Mouse (Mus musculus) urinary bladder, postnatal 14 days (tissue): Measurements from ENCODE around the gene Tent4b.
"Not testable (repeated sequence)": the region's sequence is repeated elsewhere in the genome, so short reads cannot be mapped to it uniquely, and the experiment has no call there.

Experiments
- DNase-seq: peaks from one replicate; pipeline ENCODE4 v3.0.0; 2021; ENCODE audit warnings: low spot score

The Tent4b gene

DNA sequence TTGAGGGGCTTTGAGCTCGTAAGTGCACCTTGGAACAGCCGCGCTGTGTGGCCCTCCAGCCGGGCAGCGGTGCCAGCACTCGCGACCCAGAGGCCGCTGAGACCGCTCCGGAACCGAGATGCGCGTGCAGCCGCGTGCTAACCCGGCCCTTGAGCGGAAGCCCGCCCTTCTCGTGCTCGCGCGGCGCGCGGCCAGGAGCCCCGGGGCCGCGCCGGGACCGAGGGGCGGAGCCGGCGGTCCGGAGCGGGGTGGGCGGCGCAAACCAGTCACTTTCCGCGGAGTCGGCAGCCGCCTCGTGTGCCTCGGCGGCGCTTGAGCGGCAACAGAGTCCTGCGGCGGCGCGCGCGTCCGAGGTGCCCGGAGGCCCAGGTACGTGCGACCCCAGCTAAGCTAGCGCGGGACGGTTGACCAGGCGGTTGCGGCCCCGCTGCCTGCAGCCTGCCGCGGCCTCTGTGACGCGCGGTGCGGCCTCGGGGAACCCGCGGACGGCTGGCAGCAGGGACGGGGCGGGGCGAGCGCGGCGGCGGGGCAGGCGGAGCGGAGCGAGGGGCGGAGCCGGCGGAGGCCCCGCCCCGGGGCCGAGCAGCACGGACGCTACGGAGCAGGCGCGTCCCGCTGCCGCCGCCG is at the start of gene Tent4b:
Gene Tent4b, plus strand, starts transcription at position 269 of the 627 bp plus-strand sequence.
- DNase-seq, result peak; percentile 93

DNA sequence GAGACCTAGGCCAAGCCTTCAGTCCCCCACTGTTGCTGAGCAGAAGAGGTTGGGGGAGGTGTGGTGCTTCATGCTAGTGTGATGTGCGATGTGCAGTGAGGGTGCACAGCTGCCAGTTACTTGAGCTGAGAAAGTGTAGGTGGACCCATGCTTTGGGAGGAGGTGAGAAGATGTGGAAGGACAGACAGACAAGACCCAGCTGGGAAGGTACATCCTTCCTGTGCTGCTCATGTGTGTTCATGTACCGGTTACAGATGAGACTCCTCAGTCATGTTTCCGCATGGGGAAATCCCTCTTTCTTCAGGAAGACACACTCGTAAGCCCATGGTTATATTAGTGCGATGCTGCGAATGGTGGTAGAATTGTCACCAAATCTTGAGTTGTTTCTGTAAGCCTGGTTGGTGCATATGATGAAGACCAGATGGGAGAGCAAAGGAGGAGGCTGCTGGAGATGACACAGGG is 48.1 kb upstream of the Tent4b start:
- DNase-seq, result no peak

DNA sequence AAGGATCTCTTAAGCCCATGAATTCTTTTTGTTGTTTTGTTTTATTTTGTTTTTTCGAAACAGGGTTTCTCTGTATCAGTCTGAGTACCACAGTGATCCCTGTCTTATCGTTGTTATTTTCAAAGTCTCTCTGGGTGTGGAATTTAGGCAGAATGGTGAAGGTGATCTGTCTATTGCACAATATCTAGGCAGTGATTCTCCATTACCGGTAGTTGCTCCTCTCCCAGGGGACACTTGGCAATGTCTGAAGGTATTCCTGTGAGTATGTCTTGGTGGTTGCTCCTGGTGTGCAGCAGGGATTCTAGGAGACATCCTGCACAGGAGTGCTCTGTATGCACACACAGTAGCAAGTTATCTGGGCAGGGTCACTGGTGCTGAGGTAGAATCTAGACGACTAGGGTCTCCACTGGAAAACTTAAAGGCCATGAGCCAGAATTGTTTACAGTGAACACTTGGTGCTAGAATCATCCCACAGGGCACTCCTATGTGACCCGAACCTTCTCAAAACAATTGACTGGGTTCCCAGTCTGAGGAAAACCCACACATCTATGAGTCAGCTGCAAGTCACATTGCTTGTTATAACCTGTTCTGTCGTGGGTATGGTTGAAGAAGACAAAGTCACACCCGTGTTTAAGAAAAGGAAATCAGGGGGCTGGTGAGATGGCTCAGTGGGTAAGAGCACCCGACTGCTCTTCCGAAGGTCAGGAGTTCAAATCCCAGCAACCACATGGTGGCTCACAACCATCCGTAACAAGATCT is 38.6 kb upstream of the Tent4b start:
- DNase-seq, result no peak

DNA sequence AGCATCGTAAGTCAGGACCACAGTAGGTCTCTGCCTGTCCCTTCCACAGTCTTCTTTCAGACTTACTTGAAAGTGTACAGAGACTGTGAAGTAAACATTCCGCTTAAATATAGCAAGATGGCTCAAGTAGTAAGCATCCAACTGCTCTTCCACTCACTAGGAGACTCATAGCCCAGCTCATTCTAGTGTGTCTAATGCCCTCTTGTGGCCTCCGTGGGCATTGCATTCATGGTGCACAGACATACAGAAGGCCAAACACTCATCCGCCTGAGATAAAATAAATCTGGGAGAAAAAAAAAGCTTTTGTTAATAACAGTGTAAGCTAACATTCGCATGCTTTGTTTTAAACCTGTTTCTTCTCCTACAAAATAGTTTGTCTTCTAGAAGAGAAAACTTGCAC is 37.6 kb upstream of the Tent4b start:
- DNase-seq, result peak; percentile 72

DNA sequence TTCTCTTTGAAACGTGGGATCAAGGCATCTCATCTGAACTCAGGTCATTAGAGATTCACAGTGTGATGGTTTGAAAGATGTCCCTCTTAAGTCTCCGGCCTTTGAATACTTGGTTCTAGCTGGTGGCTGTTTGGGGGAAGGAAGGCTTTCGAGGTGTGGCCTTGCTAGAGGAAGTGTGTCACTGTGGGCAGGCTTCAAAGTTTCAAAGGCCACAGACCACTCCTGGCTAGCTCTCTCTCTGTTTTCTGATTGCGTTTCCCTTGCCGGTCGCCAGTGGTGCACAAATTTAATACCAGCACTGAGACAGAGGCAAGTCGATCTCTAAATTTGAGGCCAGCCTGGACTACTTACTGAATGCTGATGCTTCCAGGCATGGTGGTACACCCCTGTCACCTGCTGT is 23.7 kb upstream of the Tent4b start:
- no peak for DNase-seq

GRCm38 (mm10) chr8:88177291-88177690 is 21.7 kb upstream of the Tent4b start:
- no peak for DNase-seq

DNA sequence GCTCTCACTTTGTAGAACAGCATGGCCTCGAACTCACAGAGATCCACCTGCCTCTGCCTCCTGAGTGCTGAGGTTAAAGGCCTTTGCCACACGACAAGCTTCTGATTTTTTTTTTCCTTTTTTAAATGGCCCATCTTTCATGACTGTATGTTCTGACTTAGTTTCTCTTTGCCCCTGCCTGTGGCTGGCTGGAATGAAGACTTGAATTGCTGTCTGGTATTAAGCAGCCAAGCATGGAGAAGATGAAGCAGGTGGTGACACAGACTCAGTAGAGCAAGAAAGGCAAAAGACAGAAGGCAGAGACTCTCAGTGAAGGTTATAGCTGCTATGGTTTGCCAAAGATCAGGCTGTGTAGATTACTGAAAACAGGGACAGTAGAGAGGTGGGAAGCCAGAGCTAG is 15.9 kb upstream of the Tent4b start:
- DNase-seq, result no peak

GRCm38 (mm10) chr8:88184914-88185313 is 14.1 kb upstream of the Tent4b start:
- no peak for DNase-seq

DNA sequence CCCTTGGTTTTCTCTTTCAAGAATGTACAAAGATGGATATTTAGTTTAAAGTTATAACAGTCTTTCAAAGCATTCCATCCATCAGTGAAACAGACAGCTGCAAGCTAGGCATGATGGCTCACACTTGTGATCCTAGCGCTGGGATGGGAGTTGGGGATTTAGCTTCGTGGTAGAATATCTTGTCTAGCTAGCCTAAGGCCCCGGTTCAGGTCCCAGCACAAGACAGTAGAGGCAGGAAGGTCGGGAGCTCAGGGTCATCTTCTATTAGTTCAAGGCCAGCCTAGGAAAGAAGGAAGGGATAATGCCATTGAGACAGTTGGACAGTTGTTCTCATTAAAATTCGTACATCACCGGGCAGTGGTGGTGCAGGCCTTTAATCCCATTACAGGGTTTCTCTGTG is 13.3 kb upstream of the Tent4b start:
- no peak for DNase-seq

DNA sequence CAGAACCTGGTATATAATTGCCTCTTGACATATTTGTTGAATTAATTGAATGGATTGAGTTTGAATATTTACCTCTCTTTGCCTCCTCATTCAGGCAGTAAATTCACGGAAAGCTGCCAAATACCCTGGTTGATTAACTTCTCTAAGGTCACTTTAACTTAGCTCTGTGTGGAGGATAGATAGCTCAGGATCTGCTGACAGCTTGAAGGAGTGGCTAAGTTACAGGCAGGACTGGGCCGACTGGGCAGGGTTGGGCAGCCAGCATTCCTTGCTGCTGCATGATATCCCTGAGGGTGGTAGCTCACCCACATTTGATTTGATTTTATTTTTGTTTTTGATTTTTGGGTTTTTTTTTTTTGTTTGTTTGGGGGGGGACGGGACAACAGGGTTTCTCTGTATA is 1.7 kb upstream of the Tent4b start:
- DNase-seq, result no peak

- peak; percentile 22 for DNase-seq
Measured at GRCm38 (mm10) chr8:88198551-88198944, 465 bp upstream of the Tent4b start.

GRCm38 (mm10) chr8:88199700-88200601 is 938 bp downstream of the Tent4b start:
- peak; percentile 34 for DNase-seq

GRCm38 (mm10) chr8:88200724-88201495 is 1.9 kb downstream of the Tent4b start:
- peak; percentile 10 for DNase-seq

DNA sequence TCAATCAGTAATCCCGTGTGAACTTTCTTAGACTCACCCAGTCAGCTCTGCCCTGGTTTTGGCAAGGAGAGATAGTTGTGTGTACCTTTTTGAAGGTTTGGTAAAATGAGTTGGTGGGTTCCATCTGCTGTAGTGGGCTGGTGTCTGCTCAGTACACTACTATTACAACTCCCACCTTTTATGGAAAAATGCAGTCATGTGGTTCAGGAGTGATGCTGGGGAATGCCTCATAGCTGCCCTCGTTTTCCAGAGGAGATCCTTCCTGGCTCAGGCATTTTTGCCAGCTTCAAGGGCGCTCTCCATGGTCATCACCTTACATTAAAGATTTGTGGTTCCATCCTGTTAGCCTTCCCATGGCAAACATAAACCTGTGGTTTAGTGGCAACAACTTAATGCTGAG is 2.6 kb downstream of the Tent4b start:
- no peak for DNase-seq

GRCm38 (mm10) chr8:88206016-88206415 is 7.0 kb downstream of the Tent4b start:
- DNase-seq, result no peak

DNA sequence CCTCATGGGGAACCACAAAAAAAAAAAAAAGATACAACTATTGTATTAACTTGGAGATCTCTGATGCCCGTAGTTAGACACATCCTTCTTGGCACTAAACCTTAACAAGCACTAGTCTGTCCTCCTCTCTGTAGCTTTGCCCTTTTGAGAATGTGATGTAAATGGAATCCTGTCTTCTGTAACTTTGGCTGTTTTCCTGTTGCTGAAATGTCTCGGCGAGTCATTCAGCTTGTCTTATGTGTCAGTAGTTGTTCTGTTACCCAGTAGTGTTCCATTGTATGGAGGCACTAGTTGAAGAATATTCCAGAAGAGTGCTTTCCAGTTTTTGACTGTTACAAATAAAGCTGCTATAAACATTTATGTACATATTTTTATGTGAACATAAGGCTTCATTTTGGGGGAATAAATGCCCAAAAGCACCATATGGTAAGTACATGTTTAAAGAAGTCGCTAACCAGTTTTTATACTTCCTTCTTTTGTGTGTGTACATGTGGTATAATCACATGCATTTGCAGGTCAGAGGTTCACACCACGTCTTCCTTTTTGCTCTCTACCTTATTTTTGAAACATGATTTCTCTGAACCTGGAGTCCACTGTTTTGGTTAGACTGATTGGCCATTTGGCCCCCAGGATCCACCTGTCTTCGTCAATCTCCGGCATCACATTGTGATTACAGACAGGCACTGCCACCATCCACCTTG is 8.3 kb downstream of the Tent4b start:
- DNase-seq, result no peak

DNA sequence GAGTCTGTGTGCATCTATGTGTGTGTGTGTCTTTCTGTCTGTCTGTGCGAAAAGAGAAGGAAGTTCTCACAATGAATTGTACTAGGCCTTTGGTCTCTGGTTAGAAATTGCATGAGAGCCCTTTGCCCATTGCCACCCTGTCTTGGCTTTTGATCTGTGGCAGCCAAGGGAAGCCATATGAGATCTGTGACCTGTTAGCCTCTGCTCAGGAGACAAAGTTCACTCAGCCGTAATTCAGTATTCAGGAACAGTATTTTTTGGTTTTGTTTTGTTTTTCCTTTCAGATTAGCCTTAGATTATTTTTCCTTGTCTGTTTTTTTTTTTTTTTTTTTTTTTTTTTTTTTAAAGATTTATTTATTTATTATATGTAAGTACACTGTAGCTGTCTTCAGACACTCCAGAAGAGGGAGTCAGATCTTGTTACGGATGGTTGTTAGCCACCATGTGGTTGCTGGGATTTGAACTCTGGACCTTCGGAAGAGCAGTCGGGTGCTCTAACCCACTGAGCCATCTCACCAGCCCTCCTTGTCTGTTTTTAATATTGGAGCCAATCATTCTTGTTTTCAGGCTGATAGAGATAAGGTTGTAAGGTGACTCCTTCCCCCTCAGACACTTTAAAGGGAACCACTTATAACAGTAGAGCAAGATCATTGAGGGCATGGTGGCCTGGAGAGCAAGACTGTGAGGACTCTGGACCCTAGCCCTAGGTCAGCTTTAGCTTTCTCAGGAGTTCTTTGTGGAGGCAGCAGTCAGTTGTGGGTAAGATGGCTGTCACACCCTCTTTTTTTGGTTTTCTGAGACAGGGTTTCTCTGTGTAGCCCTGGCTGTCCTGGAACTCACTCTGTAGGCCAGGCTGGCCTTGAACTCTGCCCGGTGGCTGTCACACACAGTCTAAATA is 11.2 kb downstream of the Tent4b start:
- DNase-seq, result not testable (repeated sequence)

- DNase-seq, result no peak
Measured at GRCm38 (mm10) chr8:88221353-88221752, 22.3 kb downstream of the Tent4b start.

DNA sequence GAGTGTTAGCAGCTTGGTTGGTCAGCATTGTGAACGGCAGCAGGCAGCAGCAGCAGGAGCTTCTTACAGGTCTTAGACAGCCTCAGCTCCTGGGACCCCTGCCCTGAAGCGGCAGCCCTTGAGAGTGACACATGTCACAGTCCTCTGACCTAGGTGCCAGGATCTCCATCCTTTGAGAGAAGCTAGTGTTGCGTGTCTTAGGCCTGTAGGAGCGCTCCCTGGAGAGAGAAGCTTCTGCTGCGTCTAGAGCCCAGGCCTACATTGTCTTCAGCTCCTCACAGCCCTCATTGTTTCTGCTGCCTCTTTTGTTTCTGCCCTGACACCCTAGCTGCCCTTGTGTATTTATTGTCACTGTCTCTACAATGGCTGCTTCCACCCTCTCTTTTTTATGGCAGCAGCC is 26.3 kb downstream of the Tent4b start:
- DNase-seq, result no peak

DNA sequence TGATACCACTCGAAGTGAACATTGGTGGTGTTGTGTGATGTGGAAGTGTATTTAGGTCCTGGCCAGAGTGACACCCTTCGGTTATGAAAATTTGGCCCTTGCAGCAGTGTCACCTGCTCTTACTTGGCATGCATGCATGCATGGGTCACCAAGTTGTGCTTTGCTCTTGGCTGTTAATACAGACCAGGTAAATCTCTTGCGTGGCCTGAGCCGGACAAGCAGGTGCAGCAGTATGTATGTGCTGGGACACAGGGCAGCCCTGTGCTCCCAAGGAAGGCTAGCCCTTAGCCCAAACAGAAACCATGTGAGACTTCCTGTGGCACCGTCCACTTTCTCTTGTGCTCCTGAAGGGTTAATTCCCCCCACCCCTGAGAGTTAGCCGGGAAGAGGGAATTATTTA is 28.8 kb downstream of the Tent4b start:
- no peak for DNase-seq
